Mouse (Mus musculus): ENCODE data around the gene Calcoco2. TPM values are rescaled to one million over a fixed set of nuclear protein-coding genes. Genes with fewer than 3 reads are reported as not detected.

Calcoco2 gene
- polyA plus RNA-seq, 1 experiment, result not detected

DNA sequence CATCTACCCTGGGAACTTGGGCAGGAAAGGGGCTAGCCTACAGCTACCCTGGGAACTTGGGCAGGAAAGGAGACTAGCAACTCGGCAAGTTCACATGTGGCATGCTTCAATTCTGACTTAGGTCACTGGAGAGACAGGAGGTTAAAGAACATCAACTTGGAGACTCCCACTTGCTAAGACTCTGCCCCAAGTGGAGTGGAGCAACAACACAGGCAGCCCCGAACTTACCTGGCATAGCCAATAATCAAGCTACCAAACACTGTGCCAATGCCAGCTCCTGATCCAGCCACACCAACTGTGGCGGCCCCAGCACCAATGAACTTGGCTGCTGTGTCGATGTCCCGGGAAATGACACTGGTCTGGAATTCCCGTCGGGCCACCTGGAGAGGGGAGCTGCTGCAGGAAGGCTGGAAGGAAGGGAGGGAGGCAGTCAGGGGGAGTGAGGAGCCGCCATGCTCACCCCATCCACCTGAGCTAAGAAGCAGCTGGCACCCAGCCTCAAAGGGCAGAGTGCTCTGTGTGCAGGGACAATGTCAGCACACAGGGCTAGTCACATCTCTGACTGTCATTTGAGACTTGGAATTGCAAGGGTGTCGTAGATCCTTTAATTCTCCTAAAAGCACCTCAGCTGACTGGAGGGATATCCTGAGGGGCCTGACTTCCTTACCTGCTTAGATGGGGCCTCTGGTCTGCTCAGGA is 38.3 kb downstream of the Calcoco2 start:
- no peaks in the 10 kb centered on the region; the same call in 1 of the 2 replicates for H3K4me1 ChIP-seq (ENCODE audit: control insufficient read depth, insufficient read depth, low read length)
- peak overlapping the region; percentile 2; the same call in 1 of the 2 replicates for H3K4me3 ChIP-seq (ENCODE audit: insufficient read depth, low read depth, low read length)
- WGBS, result 30% methylated on average over 9 of the region's 9 CpGs
- H3K36me3 ChIP-seq (ENCODE audit: control insufficient read depth, insufficient read depth, low read length), result no peaks in the 10 kb centered on the region; the same call in 1 of the 2 replicates
- H3K27me3 ChIP-seq (replicated peaks; ENCODE audit: control insufficient read depth, insufficient read depth, low read length), result no peaks in the 10 kb centered on the region
- DNase-seq, result peak; percentile 51
- no peak overlapping the region for H3K27ac ChIP-seq (ENCODE audit: insufficient read depth, low read depth, low read length)
- no peak for TF ChIP-seq CTCF (conservative IDR thresholded peaks at IDR 0.05; ENCODE audit: insufficient read depth, insufficient read length, low read depth, low read length)
- TF ChIP-seq POLR2A (IDR thresholded peaks at IDR 0.05; ENCODE audit: low read depth, low read length), result no peak

DNA sequence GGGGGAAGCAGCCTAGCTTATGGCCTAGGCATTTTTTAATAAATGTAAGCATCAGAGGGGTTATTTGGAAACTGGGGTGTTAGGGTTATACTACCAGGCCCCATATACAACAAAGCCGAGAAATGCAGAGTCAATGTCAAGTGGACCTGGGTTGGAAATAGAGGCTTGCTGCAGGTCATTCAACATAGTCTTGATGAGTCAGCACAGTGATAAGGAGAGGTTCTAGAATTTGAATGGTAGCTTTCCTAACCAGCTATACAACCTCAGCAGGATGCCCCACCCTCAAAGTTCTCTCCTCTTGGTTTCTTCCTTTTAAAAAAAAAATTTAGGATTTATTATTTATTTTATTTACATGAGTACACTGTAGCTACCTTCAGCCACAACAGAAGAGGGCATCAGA is 40.8 kb downstream of the Calcoco2 start:
- no peak overlapping the region for H3K27ac ChIP-seq (ENCODE audit: insufficient read depth, low read depth, low read length)
- 94% methylated on average over 1 of the region's 1 CpGs for WGBS
- no peaks in the 10 kb centered on the region for H3K27me3 ChIP-seq (replicated peaks; ENCODE audit: control insufficient read depth, insufficient read depth, low read length)
- no peak overlapping the region for H3K4me3 ChIP-seq (ENCODE audit: insufficient read depth, low read depth, low read length)
- DNase-seq, result no peak
- no peaks in the 10 kb centered on the region; the same call in 1 of the 2 replicates for H3K4me1 ChIP-seq (ENCODE audit: control insufficient read depth, insufficient read depth, low read length)
- no peak for TF ChIP-seq POLR2A (IDR thresholded peaks at IDR 0.05; ENCODE audit: low read depth, low read length)
- TF ChIP-seq CTCF (conservative IDR thresholded peaks at IDR 0.05; ENCODE audit: insufficient read depth, insufficient read length, low read depth, low read length), result no peak
- no peaks in the 10 kb centered on the region; the same call in 1 of the 2 replicates for H3K36me3 ChIP-seq (ENCODE audit: control insufficient read depth, insufficient read depth, low read length)

DNA sequence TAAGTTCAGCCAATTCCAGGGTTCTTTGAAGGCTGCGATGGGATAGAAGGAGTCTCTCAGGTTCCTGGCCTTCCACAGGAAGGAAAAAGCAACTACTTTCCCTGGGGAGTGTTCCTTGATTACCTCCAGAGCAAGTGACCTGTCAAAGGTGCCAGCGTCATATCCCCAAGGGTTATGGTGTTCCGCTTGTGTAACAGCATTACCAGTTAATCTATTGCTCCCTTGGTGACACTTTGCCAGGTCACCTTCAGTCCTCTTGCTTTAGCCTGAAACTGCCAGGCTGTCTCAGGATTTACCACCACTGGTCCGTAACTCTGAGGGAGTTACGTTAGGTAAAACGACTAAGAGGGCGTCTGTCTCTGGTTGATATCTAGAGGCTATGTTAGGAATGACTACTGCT is 41.4 kb downstream of the Calcoco2 start:
- WGBS, result 71% methylated on average over 7 of the region's 7 CpGs
- H3K36me3 ChIP-seq (ENCODE audit: control insufficient read depth, insufficient read depth, low read length), result no peaks in the 10 kb centered on the region; the same call in 1 of the 2 replicates
- H3K27me3 ChIP-seq (replicated peaks; ENCODE audit: control insufficient read depth, insufficient read depth, low read length), result no peaks in the 10 kb centered on the region
- H3K4me3 ChIP-seq (ENCODE audit: insufficient read depth, low read depth, low read length), result no peak overlapping the region
- no peak overlapping the region for H3K27ac ChIP-seq (ENCODE audit: insufficient read depth, low read depth, low read length)
- peak; percentile 54 for DNase-seq
- TF ChIP-seq CTCF (conservative IDR thresholded peaks at IDR 0.05; ENCODE audit: insufficient read depth, insufficient read length, low read depth, low read length) (no peak), POLR2A (IDR thresholded peaks at IDR 0.05; ENCODE audit: low read depth, low read length) (no peak)
- no peaks in the 10 kb centered on the region; the same call in 1 of the 2 replicates for H3K4me1 ChIP-seq (ENCODE audit: control insufficient read depth, insufficient read depth, low read length)

DNA sequence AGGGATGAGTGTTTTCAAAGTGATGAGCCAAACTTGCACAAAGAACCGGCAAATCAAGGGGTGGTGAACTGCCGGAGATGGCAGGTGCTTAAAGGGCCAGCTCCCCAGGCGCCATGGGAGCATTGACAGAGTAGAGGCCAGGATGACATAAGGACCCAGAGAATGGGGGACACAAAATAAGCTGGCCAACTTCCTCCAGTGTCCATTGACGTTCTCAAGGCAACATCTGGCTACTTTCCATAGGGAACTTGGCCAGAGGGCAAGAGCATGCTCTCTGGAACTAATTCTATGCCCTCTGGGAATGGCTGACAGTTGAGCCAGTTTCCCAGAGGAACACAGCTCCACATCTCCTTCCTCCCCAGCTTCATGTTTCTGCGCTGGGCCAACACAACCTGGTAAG is 43.5 kb downstream of the Calcoco2 start:
- peak; percentile 40 for DNase-seq
- TF ChIP-seq CTCF (conservative IDR thresholded peaks at IDR 0.05; ENCODE audit: insufficient read depth, insufficient read length, low read depth, low read length) (no peak), POLR2A (IDR thresholded peaks at IDR 0.05; ENCODE audit: low read depth, low read length) (no peak)
- Histone ChIP-seq H3K36me3 (ENCODE audit: control insufficient read depth, insufficient read depth, low read length) (no peaks in the 10 kb centered on the region; the same call in 1 of the 2 replicates), H3K27ac (ENCODE audit: insufficient read depth, low read depth, low read length) (no peak overlapping the region), H3K4me3 (ENCODE audit: insufficient read depth, low read depth, low read length) (no peak overlapping the region), H3K4me1 (ENCODE audit: control insufficient read depth, insufficient read depth, low read length) (peaks cover 2% of the 10 kb centered on the region; the same call in 1 of the 2 replicates), H3K27me3 (replicated peaks; ENCODE audit: control insufficient read depth, insufficient read depth, low read length) (no peaks in the 10 kb centered on the region)
- 61% methylated on average over 5 of the region's 5 CpGs for WGBS

DNA sequence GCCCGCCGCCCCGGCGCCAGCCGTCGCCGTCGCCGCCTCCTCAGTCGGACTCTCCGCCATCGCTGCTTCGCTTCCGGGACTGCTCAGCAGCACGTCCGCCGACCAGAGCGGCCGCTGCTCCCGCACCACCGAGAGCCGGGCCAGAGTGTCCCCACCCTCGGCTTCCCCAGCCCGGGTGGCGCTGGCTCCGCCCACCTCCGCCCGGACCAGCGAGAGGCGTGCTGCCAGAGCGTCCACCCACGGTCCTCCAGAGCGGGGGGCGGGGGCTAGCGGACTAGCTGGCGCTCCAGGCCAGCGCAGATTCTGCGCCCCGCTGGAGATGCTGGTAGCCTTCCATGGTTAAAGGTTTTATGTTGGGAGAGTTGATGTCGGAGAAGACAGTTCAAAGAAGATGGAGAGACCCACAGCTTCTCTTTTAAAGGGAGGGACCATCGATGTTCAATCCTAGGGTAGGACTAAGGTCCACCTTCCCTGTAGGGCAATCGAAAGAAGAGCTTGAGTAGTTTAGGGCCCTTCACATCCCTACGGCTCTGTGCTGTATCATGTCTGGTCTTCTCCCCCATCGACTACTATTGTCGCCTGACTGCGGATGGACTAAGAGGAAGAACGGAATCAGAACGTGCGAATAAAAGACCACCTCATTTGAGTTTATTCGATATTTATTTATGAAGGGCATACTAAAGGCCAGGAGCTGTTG is 46.4 kb downstream of the Calcoco2 start, which contains the start of gene Ube2z:
Gene Ube2z, minus strand, starts transcription at position 174 of the 697 bp plus-strand sequence.
- H3K27ac ChIP-seq (ENCODE audit: insufficient read depth, low read depth, low read length), result peak within 1 kb of the TSS; percentile 47
- peaks cover 2% of the 10 kb centered on the region; the same call in 1 of the 2 replicates for H3K4me1 ChIP-seq (ENCODE audit: control insufficient read depth, insufficient read depth, low read length)
- DNase-seq, result peak; percentile 98
- H3K36me3 ChIP-seq (ENCODE audit: control insufficient read depth, insufficient read depth, low read length), result peaks cover under 1% of the 10 kb centered on the region; the same call in 1 of the 2 replicates
- H3K4me3 ChIP-seq (ENCODE audit: insufficient read depth, low read depth, low read length), result peak within 1 kb of the TSS; percentile 89
- H3K27me3 ChIP-seq (replicated peaks; ENCODE audit: control insufficient read depth, insufficient read depth, low read length), result no peaks in the 10 kb centered on the region
- 3% methylated on average over 50 of the region's 50 CpGs for WGBS
- TF ChIP-seq CTCF (conservative IDR thresholded peaks at IDR 0.05; ENCODE audit: insufficient read depth, insufficient read length, low read depth, low read length) (no peak), POLR2A (IDR thresholded peaks at IDR 0.05; ENCODE audit: low read depth, low read length) (peak; percentile 24)

DNA sequence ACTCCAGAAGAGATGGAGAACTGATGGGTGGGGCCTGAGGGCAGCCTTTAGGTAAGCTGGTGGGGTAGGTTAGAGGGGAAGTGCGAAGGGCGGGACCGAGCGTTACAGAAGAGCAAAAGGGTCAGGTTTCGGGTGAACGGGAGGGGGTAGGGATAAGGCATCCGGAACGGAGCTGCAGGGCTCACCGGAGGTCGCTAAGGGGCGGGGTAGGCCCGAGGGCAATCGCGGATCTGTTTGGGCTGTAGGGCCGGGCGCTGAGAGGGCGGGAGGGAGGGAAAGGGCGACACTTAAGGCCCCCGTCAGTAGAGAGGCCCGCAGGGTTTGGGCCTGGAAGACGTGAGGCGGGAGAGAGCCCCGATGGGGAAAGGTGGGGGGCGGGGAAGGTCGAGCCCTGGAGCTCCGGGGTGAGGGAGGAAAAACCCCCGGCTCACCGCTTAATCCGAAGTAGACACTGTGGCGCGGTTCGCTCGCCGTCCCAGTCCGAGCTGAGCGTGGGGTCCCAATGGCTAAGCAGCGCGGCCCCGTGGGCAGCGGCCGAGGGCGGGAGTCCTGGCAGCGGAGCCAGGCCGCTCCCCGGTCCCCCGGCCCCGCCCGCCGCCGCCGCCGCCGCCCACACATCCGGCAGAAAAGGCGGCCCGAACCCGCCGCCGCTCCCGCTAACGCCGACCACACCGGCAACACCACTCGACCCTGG is 47.1 kb downstream of the Calcoco2 start:
- DNase-seq, result peak; percentile 30
- no peaks in the 10 kb centered on the region for H3K27me3 ChIP-seq (replicated peaks; ENCODE audit: control insufficient read depth, insufficient read depth, low read length)
- 1% methylated on average over 57 of the region's 64 CpGs for WGBS
- TF ChIP-seq POLR2A (IDR thresholded peaks at IDR 0.05; ENCODE audit: low read depth, low read length) (no peak), CTCF (conservative IDR thresholded peaks at IDR 0.05; ENCODE audit: insufficient read depth, insufficient read length, low read depth, low read length) (no peak)
- H3K4me3 ChIP-seq (ENCODE audit: insufficient read depth, low read depth, low read length), result peak overlapping the region; percentile 89
- peak overlapping the region; percentile 22 for H3K27ac ChIP-seq (ENCODE audit: insufficient read depth, low read depth, low read length)
- peaks cover 4% of the 10 kb centered on the region; the same call in 1 of the 2 replicates for H3K36me3 ChIP-seq (ENCODE audit: control insufficient read depth, insufficient read depth, low read length)
- H3K4me1 ChIP-seq (ENCODE audit: control insufficient read depth, insufficient read depth, low read length), result peaks cover 2% of the 10 kb centered on the region; the same call in 1 of the 2 replicates
